In genomic region chr10:24409976-24410375, GRCm38 (mm10) we compare ENCODE assay signal across 9 mouse cellular contexts.
A peak's percentile ranks its signal among the peaks of the same experiment; 100 is the strongest.
DNase-seq lines count a peak whose midpoint lies in the region; ATAC-seq lines count a peak whose summit lies in the region.
"Had no signal": no experiment of that assay in that cellular context is flagged by ENCODE, and none has a peak within 500 bp of the region (broad histone marks: within the 10 kb centered on the region; RNA-seq: fewer than 3 reads in every experiment).

No protein-coding gene starts in this region.

- ATAC-seq in kidney, embryonic 15.5 days (replicated peaks; ENCODE audit: low FRiP score): no peak

- no peaks in the 10 kb centered on the region for H3K36me3 ChIP-seq in kidney, embryonic 15.5 days
- H3K36me3 ChIP-seq: embryonic facial prominence, embryonic 13.5 days; limb, embryonic 13.5 days had no signal

- DNase-seq in kidney, adult 8-10 months: peak; percentile 30 to 31
- DNase-seq in NIH3T3 (ENCODE audit: low read depth): peak; percentile 57
- DNase-seq in embryo, embryonic 10.5 days (ENCODE audit: low spot score): peak; percentile 70
- peak; percentile 55 for DNase-seq in lung, postnatal 14 days
- DNase-seq in left cerebral cortex, postnatal 4 days: no peak
- DNase-seq in gastrocnemius, postnatal 14 days: no peak

- H3K9me3 ChIP-seq in kidney, embryonic 15.5 days (replicated peaks): no peaks in the 10 kb centered on the region
- H3K9me3 ChIP-seq: embryonic facial prominence, embryonic 13.5 days; limb, embryonic 13.5 days had no signal

- 22% methylated on average over 1 of the region's 1 CpGs for WGBS in kidney, embryonic 15.5 days

- H3K4me1 ChIP-seq in kidney, embryonic 15.5 days: no peaks in the 10 kb centered on the region
- H3K4me1 ChIP-seq: embryonic facial prominence, embryonic 13.5 days; limb, embryonic 13.5 days had no signal

- no peak overlapping the region for H3K4me2 ChIP-seq in kidney, embryonic 15.5 days
- H3K4me2 ChIP-seq: embryonic facial prominence, embryonic 13.5 days; limb, embryonic 13.5 days had no signal

- no peaks in the 10 kb centered on the region; the same call in 1 of the 2 replicates for H3K27me3 ChIP-seq in kidney, embryonic 15.5 days
- H3K27me3 ChIP-seq: embryonic facial prominence, embryonic 13.5 days; limb, embryonic 13.5 days had no signal

- no peak overlapping the region for H3K27ac ChIP-seq in kidney, embryonic 15.5 days
- H3K27ac ChIP-seq: embryonic facial prominence, embryonic 13.5 days; limb, embryonic 13.5 days had no signal

- no peak overlapping the region for H3K9ac ChIP-seq in kidney, embryonic 15.5 days
- H3K9ac ChIP-seq: embryonic facial prominence, embryonic 13.5 days; limb, embryonic 13.5 days had no signal

- no peak overlapping the region for H3K4me3 ChIP-seq in kidney, embryonic 15.5 days (replicated peaks)
- H3K4me3 ChIP-seq: embryonic facial prominence, embryonic 13.5 days; limb, embryonic 13.5 days had no signal

- intact Hi-C loops in left cerebral cortex, postnatal 4 days (cut with DNase I): no loop called here
- intact Hi-C loops in gastrocnemius, postnatal 14 days (cut with DNase I; ENCODE audit: low total_unique reads): no loop called here

Comparison
In these comparisons a context has a peak if more than half of its experiments do, and no peak if none do; other contexts are left out.
1. DNase-seq: peak in kidney, adult 8-10 months (2 of 2), NIH3T3 (single experiment), embryo, embryonic 10.5 days (single experiment) and lung, postnatal 14 days (single experiment); none in left cerebral cortex, postnatal 4 days (single experiment) and gastrocnemius, postnatal 14 days (single experiment).